Mouse (Mus musculus): ENCODE results near the gene Ern1.

The Ern1 gene

DNA sequence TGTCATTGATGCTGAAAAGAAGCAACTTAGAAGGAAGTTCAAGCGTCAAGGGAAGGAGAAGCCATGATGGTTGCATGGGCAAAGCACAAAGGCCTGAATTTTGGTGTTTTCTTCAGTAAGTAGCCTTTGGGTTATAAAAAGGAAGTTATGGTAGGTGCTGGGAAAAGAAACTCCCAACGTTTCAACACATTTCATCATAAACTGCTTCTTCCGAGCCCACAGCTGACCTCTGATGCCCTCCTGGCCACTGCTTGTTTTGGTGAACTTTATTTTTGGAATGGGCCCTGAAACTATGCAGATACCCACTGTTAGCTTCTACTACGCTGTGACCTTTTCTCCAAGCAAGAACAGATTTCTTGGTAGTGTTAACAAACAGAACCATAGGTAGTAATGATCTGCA is 58.0 kb downstream of the Ern1 start:
- no peak for DNase-seq

DNA sequence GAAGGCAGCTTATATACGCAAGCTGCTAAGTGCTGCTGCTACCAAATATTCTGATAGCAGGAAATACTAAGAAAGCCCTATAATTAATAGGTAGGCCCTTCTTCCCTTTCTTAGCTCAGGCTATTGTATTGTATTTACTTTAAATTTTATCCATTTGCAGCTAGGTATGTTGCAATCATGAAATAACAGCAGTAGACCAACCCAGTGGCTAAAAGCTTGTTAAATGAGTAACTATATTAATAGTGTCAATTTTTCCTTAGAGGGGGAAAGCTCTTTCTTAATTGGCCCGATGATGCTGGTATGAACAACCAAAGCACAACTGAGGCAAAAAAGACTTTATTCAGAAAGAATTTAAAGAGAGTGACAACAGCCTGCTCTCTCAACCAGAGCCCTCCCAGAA is 59.1 kb downstream of the Ern1 start:
- DNase-seq, result no peak

DNA sequence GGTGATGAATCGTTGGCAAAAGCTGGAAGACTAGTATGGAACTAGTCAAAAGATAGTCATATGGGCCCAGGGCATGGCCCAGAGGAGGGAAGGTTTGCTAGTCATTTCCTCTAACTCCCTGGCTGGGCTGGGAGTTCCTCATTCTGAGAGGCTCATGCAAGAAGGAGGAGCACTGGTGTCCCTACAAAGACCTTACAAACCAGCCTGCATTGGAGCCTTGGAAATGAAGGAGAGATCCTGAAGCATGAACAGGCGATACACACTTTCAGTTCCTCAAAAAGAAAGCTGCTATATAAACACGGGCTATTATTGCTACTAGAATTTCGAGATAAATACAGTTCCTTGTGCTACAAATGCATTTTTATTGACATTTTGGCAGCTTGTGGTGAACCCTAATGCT is 59.5 kb downstream of the Ern1 start:
- peak in 1 of 2 experiments; percentile 25 for DNase-seq

DNA sequence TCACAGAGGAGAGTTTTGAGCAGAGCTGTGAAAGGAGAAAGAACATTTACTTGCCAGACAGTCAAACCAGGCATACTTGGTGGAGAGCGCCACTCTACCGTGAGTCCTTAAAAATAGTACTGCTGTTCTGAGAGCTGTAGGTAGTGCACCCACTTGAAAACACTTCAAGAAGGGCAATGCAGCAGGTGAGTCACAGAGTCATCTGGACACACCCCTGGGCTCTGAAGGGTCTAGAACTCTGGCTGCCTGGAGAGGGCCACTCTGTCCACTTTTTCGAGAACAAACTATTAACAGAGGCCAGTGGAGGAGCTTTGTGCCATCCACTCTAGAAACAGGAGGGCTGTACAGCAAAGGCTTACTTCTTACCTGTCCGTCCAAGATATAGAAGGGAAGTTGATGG is 61.2 kb downstream of the Ern1 start:
- peak; percentile 46 to 80 for DNase-seq

DNA sequence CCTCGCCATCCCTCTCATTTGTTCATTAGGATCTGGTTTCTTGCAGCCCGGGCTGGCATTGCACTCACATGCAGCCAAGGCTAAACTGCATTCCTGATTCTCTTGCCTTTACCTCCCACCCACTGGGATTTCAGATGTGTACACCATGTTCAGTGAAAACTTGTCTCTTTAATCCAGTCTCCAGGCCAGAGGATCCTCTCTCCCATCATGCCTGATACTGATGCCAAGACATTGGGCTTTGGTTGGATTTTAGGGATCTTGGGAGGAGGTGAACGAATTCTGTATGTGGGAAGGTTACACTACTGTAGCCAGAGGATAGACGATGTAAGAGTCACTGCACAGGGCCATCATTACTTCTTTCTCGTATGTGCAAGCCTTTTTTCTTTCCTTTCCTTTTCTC is 62.5 kb downstream of the Ern1 start:
- no peak for DNase-seq

DNA sequence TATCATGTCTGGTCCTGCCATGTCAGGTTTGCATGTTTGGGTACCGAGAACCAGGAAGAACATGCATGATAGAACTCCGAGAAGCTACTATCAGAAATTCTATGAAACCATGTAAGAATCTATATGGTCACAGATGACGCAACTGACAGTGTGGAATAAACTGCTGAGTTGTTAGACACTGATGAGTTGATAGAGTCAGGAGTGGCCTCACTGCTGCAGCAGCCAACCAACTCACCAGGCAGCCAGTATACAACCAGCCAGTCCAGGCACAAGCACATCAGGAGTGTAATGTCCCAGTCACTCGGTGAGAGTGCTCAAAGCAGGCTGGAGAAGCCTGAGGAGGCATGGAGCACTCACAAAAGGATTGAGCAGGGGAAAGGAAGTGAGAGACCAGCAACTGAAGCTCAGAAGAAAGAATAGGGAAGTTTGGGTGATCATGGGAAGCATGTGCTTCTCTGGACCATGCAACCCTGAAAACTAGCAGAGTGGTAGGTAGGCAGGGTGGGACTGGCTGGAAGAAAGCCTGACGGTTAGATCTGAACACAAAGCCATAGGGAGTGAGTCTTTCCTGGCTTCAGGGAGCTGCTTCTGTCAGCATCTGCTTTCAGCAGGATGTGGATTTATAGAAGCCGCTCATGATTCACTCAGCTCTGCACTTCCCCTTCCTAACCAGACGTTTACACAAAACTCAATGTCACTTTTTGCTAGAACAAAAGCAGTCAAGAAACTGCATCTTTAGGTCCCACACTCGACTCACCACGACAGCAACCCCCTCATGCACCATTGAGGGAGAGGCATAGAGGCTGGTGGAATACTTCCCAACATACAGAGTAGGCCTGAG is 68.2 kb downstream of the Ern1 start:
- DNase-seq, result peak in 1 of 2 experiments; percentile 23

DNA sequence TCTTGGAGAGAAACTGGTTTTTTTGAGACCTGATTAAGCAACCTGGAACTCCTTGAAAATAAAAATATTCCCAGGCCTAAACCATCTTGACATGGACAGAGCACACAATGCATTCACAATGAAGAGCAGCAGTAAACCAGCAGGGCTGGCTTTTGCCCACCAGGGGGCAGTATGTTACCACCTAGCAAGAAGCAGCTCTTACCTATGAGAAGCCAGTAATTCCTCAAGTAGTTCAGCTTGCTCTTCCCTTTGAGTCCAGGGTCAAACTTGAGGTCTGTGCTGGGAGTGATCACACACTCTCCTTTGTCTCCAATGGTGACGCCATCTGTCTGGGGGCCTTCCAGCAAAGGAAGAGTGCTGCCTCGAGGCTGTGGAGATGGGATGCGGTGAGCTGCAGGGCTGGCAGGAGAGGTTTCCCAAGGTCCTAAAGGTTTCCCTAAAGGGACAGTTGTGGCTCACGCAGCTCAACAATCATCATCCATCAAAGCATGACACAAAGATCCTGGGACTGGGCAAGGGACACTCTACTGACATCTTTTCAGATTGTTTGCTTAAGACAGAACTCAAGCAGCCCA is 68.9 kb downstream of the Ern1 start:
- peak; percentile 83 to 87 for DNase-seq

DNA sequence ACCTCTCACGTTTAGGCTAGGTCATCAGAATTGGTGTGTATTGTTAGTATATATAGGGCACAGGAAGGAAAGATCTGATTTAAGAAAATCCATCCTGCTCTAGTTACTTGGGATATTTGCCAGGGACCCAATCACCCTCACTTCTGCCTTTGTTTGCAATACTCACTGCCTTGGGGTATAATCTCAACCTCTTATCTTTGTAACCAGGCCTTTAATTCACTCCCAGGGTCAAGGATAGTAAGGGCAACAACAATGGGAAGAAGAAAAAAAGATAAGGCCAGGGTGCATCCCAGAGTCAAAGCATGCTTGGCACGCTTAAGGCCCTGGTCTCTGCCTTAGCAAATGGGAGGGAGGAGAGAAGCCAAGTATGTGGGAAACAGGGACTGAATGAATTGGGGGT is 69.8 kb downstream of the Ern1 start:
- DNase-seq, result no peak

DNA sequence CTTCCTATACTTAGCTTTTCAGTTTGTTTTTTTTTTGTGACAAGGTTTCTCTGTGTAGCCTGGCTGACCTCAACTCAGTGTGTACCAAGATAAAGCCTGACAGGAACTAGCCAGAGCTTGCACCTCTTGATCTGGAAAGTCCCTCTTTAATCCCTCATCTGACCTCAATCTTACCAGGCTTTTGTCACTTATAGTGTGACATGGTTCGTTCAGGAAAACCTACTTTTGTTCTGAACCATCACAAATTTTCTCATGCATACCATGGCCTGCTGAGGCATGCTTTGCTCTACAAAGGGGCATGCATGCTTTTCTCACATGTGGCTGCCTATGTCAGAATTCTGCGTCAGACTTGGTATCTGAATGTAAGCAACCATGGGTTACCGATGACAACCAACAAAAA is 71.3 kb downstream of the Ern1 start:
- DNase-seq, result no peak

DNA sequence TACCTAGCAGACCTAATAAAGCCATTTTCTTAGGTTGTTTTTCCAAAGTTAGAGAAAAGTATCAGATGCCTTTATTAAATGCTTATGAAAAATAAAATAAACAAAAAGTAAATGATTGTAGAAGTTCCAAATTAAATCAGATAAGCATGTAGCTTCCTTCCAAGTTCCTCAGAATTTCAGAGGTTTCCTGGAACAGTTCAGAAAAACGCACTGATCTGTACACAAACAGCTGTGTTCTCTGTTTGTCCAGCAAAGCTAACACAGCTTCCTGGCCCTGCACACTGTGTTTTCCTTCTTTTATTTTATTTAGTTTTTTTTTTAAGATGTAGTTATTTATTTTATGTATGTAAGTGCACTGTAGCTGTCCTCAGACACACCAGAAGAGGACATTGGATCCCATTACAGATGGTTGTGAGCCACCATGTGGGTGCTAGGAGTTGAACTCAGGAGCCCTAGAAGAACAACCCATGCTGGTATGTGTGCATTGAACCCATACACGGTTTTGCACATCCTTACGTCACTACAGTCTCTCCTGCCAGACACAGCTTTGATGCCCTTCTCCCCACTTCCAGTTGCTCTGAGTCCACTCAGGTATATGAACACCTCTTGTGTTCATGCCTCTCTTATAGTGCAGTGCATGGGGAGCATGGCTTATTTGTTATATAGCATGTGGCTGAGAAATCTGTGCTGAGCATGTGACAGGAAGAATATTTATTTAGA is 74.9 kb downstream of the Ern1 start:
- no peak for DNase-seq

DNA sequence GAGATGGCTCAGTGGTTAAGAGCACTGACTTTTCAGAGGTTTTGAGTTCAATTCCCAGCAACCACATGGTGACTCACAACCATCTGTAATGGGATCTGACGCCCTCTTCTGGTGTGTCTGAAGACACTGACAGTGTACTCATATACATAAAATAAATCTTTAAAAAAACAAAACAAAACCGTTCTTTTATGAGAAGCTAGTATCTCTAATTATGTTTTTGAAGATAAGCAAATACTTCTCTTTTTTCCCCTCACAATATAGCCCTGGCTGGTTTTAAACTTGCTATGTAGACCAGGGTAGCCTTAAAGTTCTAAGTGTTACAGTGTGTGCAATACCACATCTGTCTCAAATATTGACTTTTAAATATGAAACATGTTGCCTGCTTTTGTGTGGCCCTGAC is 76.5 kb downstream of the Ern1 start:
- no peak for DNase-seq

DNA sequence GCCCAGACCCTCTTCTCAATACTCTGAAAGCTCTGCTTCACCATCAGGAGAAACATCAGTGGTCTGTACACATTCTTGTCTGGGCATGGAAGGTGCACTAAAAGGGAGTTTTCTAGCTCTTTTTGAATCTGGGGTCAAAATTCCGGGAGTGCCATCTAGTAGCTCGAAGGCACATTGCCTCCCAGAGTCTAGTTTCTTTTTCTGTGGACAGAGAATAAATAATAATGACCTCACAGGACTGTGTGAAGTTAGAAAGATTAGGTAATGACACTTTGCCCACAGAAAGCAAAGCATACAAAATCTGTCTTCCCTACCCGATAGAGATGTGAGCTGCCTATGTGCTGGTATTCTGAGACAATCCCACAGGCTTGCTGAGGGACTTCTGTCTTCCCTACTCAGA is 77.1 kb downstream of the Ern1 start:
- no peak for DNase-seq

DNA sequence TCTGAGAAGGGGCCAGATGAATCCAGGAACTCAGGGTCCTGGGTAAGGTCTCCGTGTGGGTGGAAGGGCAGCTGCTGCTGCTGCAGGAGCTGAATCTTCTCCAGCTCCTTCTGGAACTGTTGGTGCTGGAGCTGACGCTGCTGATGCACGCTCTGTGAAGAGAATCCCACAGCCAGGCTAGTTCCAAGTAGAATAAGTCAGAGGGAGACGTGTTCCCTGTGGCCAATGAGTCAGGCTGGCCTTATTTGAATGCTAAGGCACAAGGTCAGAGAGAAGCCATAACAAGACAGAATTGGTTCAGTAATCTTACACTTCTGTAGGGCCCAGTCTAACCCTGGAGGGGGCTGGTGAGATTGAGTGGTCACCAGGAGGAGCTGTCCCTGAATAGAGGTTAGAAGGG is 77.6 kb downstream of the Ern1 start:
- no peak for DNase-seq

DNA sequence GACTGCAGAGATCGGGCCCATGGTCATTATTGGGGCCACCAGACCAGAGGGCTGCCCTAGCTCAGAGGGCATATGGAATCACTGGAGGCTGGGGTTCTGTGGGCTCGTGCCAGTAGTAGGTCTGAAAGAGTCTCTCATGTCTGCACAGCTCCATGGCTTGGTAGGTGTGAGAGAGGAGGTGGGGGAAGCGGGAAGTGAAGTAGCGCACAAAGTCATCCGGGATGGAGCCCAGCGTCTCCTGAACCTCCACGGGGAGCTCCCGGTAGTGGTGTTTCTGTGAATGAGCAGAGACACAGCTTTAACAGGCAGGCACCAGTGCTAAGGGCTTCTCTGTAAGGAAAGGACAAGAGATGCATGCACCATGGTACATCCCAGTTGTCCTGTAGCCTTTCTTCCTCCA is 89.2 kb downstream of the Ern1 start:
- no peak for DNase-seq

DNA sequence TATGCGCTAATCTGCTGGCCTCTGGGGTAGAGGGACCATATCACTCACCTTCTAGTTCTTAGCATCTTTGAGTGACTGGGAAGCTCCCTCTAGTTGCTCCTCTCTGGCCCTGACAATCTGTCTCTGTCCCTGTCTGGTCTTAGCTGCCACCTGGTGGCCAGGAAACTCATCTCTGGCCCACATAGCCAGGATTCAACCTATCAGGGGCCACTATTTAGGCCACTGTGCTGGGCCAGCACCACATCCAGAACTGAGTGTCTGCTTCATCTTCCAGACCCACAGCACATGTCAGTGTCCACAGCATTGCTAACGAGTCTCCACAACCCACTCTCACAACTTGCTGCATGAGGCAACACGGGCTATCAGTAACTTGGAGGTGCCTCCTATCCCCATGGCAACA is 90.0 kb downstream of the Ern1 start:
- DNase-seq, result no peak

DNA sequence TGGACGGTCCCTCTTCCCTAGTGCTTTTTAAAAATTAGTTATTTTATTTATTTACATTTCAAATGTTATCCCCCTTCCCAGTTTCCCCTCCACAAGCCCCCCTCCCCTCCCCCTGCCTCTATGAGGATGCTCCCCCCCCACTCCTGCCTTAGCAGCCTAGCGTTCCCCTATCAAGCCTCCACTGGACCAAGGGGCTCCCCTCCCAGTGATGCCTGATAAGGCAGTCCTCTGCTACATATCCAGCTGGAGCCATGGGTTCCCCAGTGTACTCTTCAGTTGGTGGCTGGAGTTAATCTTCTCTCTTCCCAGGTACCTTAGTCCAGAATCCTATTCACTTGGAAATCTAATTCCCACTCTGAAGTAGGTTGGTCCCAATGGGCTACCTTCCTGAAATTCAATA is 93.6 kb downstream of the Ern1 start:
- peak in 1 of 2 experiments; percentile 9 for DNase-seq

DNA sequence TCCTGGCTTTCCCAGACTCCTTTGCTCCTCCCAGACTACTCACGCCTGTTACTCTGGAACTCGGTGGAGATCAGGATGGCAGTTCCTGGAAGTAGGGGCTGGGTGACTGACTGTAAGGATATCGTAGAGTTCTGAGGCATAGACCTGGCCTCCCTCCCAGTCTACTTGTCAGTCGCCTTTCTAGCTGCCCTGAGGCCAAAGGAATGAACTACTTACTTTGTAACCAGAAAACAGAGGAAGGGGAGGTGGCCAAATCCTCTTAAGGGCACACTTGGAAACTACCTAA is 94.4 kb downstream of the Ern1 start:
- no peak for DNase-seq

DNA sequence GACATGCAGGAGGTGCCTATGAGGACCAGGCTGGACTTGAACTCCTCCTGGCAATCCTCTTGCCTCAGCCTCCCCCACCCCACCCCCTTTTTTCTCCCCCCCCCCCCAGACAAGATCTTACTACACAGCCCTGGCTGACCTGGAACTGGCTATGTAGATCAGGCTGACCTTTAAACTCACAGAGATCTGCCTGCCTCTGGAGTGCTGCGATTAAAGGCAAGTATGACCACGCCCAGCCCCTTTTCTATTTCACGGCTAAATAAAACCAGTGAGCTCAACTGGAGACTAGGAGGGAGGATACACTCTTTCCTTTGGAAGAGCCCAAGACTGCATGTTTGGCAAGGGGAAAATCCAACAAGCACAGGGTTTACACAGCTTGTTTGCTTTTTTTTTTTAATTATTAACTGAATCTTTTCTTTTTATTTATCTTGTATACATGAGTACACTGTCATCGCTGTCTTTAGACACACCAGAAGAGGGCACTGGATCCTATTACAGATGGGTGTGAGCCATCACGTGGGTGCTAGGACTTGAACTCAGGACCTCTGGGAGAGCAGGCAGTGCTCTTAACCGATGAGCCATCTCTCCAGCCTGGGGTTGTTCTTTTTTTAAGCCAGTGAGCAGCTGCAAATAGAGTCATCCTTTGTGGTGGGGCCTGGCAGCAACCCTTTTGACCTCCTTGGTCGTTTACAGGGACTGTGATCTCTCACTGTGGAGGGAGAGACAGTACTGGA is 94.9 kb downstream of the Ern1 start:
- peak in 1 of 2 experiments; percentile 9 for DNase-seq

DNA sequence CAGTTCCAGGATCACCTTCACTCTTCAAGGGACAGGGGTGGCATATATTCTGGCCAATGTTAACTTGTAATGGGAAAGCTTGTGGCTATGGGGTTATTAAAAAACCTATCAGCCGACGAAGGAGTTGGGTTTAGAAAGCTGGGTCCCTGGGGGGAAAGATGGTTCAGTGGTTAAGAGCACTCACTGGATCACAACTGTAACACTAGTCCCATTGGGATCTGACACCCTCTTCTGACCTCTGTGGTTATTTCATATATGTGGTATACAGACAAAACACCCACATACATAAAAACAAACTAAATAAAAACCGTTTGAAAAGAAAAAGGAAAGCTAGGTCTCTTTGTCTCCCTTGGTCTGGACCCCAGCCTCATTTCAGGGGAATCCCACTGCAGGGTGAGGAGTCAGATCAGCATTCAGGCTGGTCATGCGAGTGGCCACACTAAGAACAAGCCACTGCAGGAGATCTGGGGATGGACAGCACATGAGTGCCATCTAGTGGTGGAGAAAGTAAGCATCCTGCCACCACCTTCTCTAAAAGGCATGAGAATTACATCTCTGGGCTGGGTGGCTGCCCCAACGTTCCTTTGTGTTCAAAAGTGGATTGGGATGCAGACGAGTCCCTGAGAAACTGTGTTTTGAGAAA is 96.0 kb downstream of the Ern1 start:
- peak; percentile 57 to 81 for DNase-seq

DNA sequence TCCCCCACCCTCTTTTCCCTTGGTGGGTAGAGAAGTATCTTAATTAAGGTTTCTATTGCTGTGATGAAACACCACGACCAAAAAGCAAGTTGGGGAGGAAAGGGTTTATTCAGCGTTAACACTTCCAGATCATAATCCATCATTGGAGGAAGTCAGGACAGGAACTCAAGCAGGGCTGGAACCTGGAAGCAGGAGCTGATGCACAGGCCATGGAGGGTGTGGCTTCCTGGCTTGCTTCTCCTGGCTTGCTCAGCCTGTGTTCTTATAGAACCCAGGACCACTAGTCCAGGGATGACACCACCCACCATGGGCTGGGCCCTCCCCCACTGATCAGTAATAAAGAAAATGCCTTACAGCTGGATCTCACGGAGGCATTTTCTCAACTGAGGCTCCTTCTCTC is 96.9 kb downstream of the Ern1 start:
- peak; percentile 51 to 69 for DNase-seq

DNA sequence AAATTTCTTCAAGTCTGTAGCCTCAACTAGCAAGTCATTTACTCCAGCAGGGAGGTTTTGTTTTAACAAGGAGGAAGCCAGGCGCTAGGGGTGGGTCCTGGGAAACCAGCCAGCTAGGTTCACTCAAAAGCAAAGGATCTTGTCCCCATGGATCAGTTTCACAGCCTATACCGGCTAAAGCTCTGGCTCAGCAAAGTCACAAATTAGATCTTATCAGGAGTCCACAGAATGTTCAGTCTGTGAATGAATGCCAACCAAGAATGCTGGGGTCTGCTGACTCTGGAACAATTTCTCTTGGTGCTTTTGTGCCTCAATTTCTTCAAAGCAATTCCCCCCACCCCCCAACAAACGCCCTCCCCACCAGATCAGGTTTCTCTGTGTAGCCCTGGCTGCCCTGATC is 98.0 kb downstream of the Ern1 start:
- DNase-seq, result peak; percentile 43 to 55

DNA sequence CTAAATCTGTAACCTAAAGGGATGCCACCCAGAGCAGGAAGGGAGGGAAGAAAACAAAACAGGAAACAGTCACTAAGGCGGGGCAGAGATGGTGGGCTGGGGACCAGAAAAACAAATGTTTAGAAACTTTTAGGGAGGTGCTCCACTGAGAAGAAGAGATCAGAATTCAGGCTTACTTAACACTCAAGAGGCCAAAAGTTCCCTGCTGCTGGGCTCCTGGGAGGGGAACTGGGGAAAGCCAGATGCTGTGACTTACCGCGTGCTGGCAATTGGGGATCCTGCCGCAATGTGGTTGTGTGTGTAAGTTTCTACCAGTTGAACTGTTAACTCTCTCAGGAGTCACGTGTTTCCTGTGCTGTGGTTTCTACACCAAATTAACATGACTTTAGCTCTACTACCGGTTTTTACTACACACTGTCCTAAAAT is 99.8 kb downstream of the Ern1 start, which contains the start of gene Icam2:
TSS of gene Icam2 (minus strand) at position 285 of the 426 bp plus-strand sequence.
- DNase-seq, result peak; percentile 41 to 52

DNA sequence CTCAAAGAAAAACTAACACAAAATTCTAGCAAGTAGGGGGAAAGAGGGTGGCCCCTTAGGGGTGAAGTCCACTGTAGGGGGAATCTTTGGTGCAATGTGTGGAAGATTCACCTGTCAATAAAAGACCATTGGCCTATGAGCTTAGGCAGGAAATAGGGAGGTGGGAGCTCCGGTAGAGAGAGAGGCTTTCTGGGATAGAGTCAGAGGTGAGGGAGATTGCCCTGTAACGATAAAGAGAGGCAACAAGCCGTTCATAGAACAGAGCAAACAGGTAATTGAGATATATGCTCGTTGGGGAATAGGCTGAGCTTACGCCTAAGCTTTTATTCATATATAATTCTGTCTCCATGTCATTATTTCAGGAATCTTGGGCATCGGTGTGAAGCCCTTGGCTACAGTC is 100.6 kb downstream of the Ern1 start:
- DNase-seq, result peak in 1 of 2 experiments; percentile 4

All from lung, postnatal 4 days (tissue).